Mouse (Mus musculus): Measurements from ENCODE around the gene Castor1. TPM values are rescaled to one million over a fixed set of nuclear protein-coding genes. Genes with fewer than 3 reads are reported as not detected.

Gene Castor1
- total and polyA plus RNA-seq, 3 experiments, result 4.7 to 23.7 (median 13.0) TPM

DNA sequence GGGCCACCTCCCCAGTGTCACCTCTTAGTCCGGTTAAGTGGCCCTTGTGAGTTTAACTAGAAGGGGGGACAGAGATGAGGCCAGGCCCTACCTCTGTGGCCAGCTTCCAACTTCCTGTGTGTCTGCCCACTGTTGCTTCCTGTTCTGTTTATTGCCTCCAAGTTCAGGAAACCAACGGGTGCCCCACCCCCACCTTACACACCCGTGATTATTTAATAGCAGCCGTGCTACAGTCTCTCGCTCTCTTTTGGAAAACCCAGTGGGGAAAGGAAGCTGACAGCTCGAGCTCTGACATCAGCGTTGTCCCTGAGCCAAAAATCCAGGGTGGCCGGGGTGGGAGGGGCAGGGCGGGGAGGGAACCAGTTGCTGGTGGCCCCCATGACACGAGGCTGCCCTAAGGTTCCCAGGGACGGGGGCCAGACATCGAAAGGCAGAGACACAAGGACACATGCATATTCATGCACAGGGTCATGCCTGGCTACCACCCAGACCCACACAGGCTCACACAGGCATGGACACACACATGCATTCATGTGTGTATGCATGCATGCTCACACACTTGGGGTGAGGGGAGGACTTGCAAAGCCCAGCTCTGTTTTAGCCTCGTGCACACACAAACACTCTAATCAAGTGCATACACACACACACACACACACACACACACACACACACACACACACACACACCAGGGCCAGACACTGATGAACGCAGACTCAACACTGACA lies 42.6 kb downstream of the Castor1 start:
- Histone ChIP-seq H3K9me3 (replicated peaks; ENCODE audit: low read length) (no peaks in the 10 kb centered on the region), H3K4me1 (ENCODE audit: control insufficient read depth in 1 of 2, insufficient read depth in 2 of 2) (peaks cover 29 to 66% of the 10 kb centered on the region in 2 experiments), H3K27me3 (replicated peaks) (peaks cover 19% of the 10 kb centered on the region), H3K4me2 (ENCODE audit: insufficient read depth, low read depth, poor library complexity, severe bottlenecking) (no peak overlapping the region), H3K36me3 (replicated peaks in 1 of 2; ENCODE audit: control insufficient read depth in 1 of 2, insufficient read depth in 1 of 2, low read length in 1 of 2) (no peaks in the 10 kb centered on the region), H3K79me2 (replicated peaks; ENCODE audit: control insufficient read depth, extremely low read depth, insufficient read depth, poor library complexity, severe bottlenecking) (no peaks in the 10 kb centered on the region), H3K27ac (ENCODE audit: insufficient read depth, low read depth) (no peak overlapping the region), H3K9ac (ENCODE audit: insufficient read depth, low read depth) (no peak overlapping the region), H3K4me3 (replicated peaks in 1 of 3; ENCODE audit: low read depth in 2 of 3, low read length in 2 of 3, poor library complexity in 1 of 3) (no peak overlapping the region)
- in situ Hi-C loops (cut with MboI; ENCODE audit: low pct_ligation_motif_present, low pct_unique_long_range_greater_than_20kb, low sequenced_read_pairs) (loop anchor here (25.0 kb wide), 1 partner anchor 577 kb away; the partner anchor contains the start of gene Nf2), dilution Hi-C loops (cut with MboI; ENCODE audit: extremely low pct_ligation_motif_present, extremely low pct_unique_long_range_greater_than_20kb, low sequenced_read_pairs) (no loop called here)
- DNase-seq (ENCODE audit: extremely low read depth), result no peak
- TF ChIP-seq MAX (IDR thresholded peaks at IDR 0.05; ENCODE audit: low read length) (no peak), MAFK (IDR thresholded peaks at IDR 0.05; ENCODE audit: insufficient replicate concordance, low read length) (no peak)

DNA sequence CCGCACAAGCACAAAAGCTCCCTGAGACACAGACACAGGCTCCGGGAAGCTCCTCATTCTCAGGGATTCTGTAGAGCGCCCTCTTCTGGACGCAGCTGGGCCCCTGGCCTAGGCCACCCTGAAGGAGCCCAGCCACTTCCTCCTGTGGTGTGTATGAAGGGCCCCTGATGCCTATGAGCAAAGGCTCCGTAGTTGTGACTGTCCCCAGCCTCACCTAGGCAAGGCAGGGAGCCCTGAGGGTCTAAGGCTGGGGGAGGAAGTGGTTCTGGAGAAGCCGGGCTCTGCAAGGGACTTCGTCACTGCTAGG lies 43.1 kb downstream of the Castor1 start:
- no peaks in the 10 kb centered on the region for H3K79me2 ChIP-seq (replicated peaks; ENCODE audit: control insufficient read depth, extremely low read depth, insufficient read depth, poor library complexity, severe bottlenecking)
- no peak overlapping the region for H3K4me3 ChIP-seq (replicated peaks in 1 of 3; ENCODE audit: low read depth in 2 of 3, low read length in 2 of 3, poor library complexity in 1 of 3)
- dilution Hi-C loops (cut with MboI; ENCODE audit: extremely low pct_ligation_motif_present, extremely low pct_unique_long_range_greater_than_20kb, low sequenced_read_pairs), result no loop called here
- H3K4me2 ChIP-seq (ENCODE audit: insufficient read depth, low read depth, poor library complexity, severe bottlenecking), result no peak overlapping the region
- peak; percentile 70 for DNase-seq (ENCODE audit: extremely low read depth)
- peaks cover 23% of the 10 kb centered on the region for H3K27me3 ChIP-seq (replicated peaks)
- no peak for TF ChIP-seq GABPA (IDR thresholded peaks at IDR 0.05; ENCODE audit: insufficient replicate concordance, low read depth, low read length)
- TF ChIP-seq CTCF (conservative IDR thresholded peaks at IDR 0.05 in 1 of 2, IDR thresholded peaks at IDR 0.05 in 1 of 2; ENCODE audit: low read depth in 2 of 2, low read length in 2 of 2), result peak; percentile 30 to 62; a peak in 3 of 4 replicates
- 0 out of 2 replicates have a peak, but pooled peaks have one; percentile 19 for TF ChIP-seq ELF1 (IDR thresholded peaks at IDR 0.05; ENCODE audit: low read depth, low read length)
- TF ChIP-seq SMC3 (IDR thresholded peaks at IDR 0.05; ENCODE audit: low read depth, low read length), result peak; percentile 47
- no peak overlapping the region for H3K27ac ChIP-seq (ENCODE audit: insufficient read depth, low read depth)
- H3K4me1 ChIP-seq (ENCODE audit: control insufficient read depth in 1 of 2, insufficient read depth in 2 of 2), result peaks cover 29 to 70% of the 10 kb centered on the region in 2 experiments
- no peaks in the 10 kb centered on the region for H3K36me3 ChIP-seq (replicated peaks in 1 of 2; ENCODE audit: control insufficient read depth in 1 of 2, insufficient read depth in 1 of 2, low read length in 1 of 2)
- in situ Hi-C loops (cut with MboI; ENCODE audit: low pct_ligation_motif_present, low pct_unique_long_range_greater_than_20kb, low sequenced_read_pairs), result loop anchor here (25.0 kb wide), 1 partner anchor 576 kb away; the partner anchor contains the start of gene Nf2
- H3K9me3 ChIP-seq (replicated peaks; ENCODE audit: low read length), result no peaks in the 10 kb centered on the region
- H3K9ac ChIP-seq (ENCODE audit: insufficient read depth, low read depth), result no peak overlapping the region

DNA sequence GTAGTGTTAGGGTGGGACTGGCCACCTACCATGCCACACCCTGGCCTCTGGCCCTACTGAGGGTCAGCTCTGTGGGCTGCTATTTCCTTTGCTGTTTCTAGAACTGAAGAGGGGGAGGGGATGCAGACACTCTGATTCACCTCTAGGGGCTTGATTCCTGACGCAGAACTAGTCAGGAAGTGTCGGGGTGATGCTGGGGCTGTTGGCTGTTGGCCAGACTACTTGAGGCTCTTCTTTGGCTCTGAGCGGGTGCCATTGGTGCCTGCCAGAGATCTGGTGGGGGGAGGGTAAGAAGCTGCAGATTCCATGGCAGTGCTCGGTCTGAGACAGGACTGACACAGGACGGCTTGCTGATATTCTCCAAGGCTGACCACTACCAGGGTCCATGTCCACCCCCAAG lies 43.9 kb downstream of the Castor1 start:
- Histone ChIP-seq H3K4me2 (ENCODE audit: insufficient read depth, low read depth, poor library complexity, severe bottlenecking) (no peak overlapping the region), H3K79me2 (replicated peaks; ENCODE audit: control insufficient read depth, extremely low read depth, insufficient read depth, poor library complexity, severe bottlenecking) (no peaks in the 10 kb centered on the region), H3K36me3 (replicated peaks in 1 of 2; ENCODE audit: control insufficient read depth in 1 of 2, insufficient read depth in 1 of 2, low read length in 1 of 2) (no peaks in the 10 kb centered on the region), H3K4me3 (replicated peaks in 1 of 3; ENCODE audit: low read depth in 2 of 3, low read length in 2 of 3, poor library complexity in 1 of 3) (no peak overlapping the region), H3K4me1 (ENCODE audit: control insufficient read depth in 1 of 2, insufficient read depth in 2 of 2) (peaks cover 28 to 72% of the 10 kb centered on the region in 2 experiments), H3K9ac (ENCODE audit: insufficient read depth, low read depth) (no peak overlapping the region), H3K27me3 (replicated peaks) (peaks cover 31% of the 10 kb centered on the region), H3K9me3 (replicated peaks; ENCODE audit: low read length) (no peaks in the 10 kb centered on the region), H3K27ac (ENCODE audit: insufficient read depth, low read depth) (no peak overlapping the region)
- DNase-seq (ENCODE audit: extremely low read depth), result peak; percentile 44
- dilution Hi-C loops (cut with MboI; ENCODE audit: extremely low pct_ligation_motif_present, extremely low pct_unique_long_range_greater_than_20kb, low sequenced_read_pairs) (no loop called here), in situ Hi-C loops (cut with MboI; ENCODE audit: low pct_ligation_motif_present, low pct_unique_long_range_greater_than_20kb, low sequenced_read_pairs) (loop anchor here (25.0 kb wide), 1 partner anchor 575 kb away; the partner anchor contains the start of gene Nf2)
- TF ChIP-seq TCF12 (IDR thresholded peaks at IDR 0.05; ENCODE audit: low read depth, low read length) (no peak), JUN (IDR thresholded peaks at IDR 0.05; ENCODE audit: insufficient read depth, low read depth, low read length) (no peak), CTCF (conservative IDR thresholded peaks at IDR 0.05 in 1 of 2, IDR thresholded peaks at IDR 0.05 in 1 of 2; ENCODE audit: low read depth in 2 of 2, low read length in 2 of 2) (peak in 1 of 2 experiments; percentile 45; a peak in 2 of 4 replicates), NELFE (IDR thresholded peaks at IDR 0.05; ENCODE audit: low read depth, low read length) (no peak), BHLHE40 (IDR thresholded peaks at IDR 0.05; ENCODE audit: low read depth, low read length) (peak; percentile 6; the same call in 1 of the 2 replicates), RAD21 (IDR thresholded peaks at IDR 0.05; ENCODE audit: low read depth, low read length) (no peak; the same call in none of the 2 replicates), E2F4 (IDR thresholded peaks at IDR 0.05; ENCODE audit: insufficient replicate concordance, low read depth, low read length) (no peak), RCOR1 (conservative IDR thresholded peaks at IDR 0.05; ENCODE audit: low read depth, low read length) (no peak), ELF1 (IDR thresholded peaks at IDR 0.05; ENCODE audit: low read depth, low read length) (peak; percentile 31; the same call in 1 of the 2 replicates), KAT2A (IDR thresholded peaks at IDR 0.05; ENCODE audit: insufficient replicate concordance, low read length) (no peak), USF2 (conservative IDR thresholded peaks at IDR 0.05; ENCODE audit: low read depth, low read length) (no peak), ETS1 (conservative IDR thresholded peaks at IDR 0.05; ENCODE audit: low read depth, low read length) (no peak), MAZ (IDR thresholded peaks at IDR 0.05; ENCODE audit: low read depth, low read length) (no peak), SMC3 (IDR thresholded peaks at IDR 0.05; ENCODE audit: low read depth, low read length) (no peak), EP300 (IDR thresholded peaks at IDR 0.05; ENCODE audit: low read length) (no peak), HCFC1 (IDR thresholded peaks at IDR 0.05; ENCODE audit: low read depth, low read length) (no peak), SIN3A (IDR thresholded peaks at IDR 0.05; ENCODE audit: low read length) (no peak), ZKSCAN1 (IDR thresholded peaks at IDR 0.05; ENCODE audit: borderline replicate concordance, low read depth, low read length) (no peak), ZNF384 (IDR thresholded peaks at IDR 0.05; ENCODE audit: low read depth, low read length) (no peak), MYC (IDR thresholded peaks at IDR 0.05; ENCODE audit: low read depth, low read length) (no peak), MAX (IDR thresholded peaks at IDR 0.05; ENCODE audit: low read length) (no peak), MAFK (IDR thresholded peaks at IDR 0.05; ENCODE audit: insufficient replicate concordance, low read length) (no peak)
